ENCODE assay signal across 8 mouse cellular contexts in genomic region chr1:88287697-88287980, GRCm38 (mm10). TPM values are rescaled to one million over a fixed set of nuclear protein-coding genes. Genes with fewer than 3 reads are reported as not detected.
DNase-seq lines count a peak whose midpoint lies in the region; ATAC-seq and TF ChIP-seq lines count a peak whose summit lies in the region.

No protein-coding gene starts in this region.

- DNase-seq in heart, adult 11 months, result peak; percentile 93
- no peak for DNase-seq in heart, embryonic 10.5 days (ENCODE audit: low spot score)
- peak; percentile 88 for DNase-seq in urinary bladder, postnatal 25 days (ENCODE audit: low spot score)
- DNase-seq in urinary bladder, postnatal 10 days (ENCODE audit: low spot score), result no peak
- peak; percentile 42 for DNase-seq in embryo, embryonic 11.5 days (ENCODE audit: low read depth, low spot score)
- DNase-seq in kidney, postnatal 0 days (ENCODE audit: low spot score), result peak; percentile 85
- DNase-seq in naive thymus-derived CD4-positive, alpha-beta T cell, adult 2 months (ENCODE audit: low read depth), result peak; percentile 80

- H3K27ac ChIP-seq in heart, embryonic 10.5 days, result no peak overlapping the region
- no peak overlapping the region for H3K27ac ChIP-seq in kidney, postnatal 0 days
- H3K27ac ChIP-seq in midbrain, embryonic 16.5 days (ENCODE audit: low read length), result no peak overlapping the region

- no peaks in the 10 kb centered on the region for H3K27me3 ChIP-seq in heart, embryonic 10.5 days (ENCODE audit: insufficient read depth, poor library complexity, severe bottlenecking)
- no peaks in the 10 kb centered on the region for H3K27me3 ChIP-seq in kidney, postnatal 0 days (ENCODE audit: insufficient read depth, low read length)
- no peaks in the 10 kb centered on the region for H3K27me3 ChIP-seq in midbrain, embryonic 16.5 days (ENCODE audit: control insufficient read depth, insufficient read depth, low read depth, low read length)

- no peak overlapping the region for H3K4me3 ChIP-seq in heart, embryonic 10.5 days
- no peak overlapping the region for H3K4me3 ChIP-seq in kidney, postnatal 0 days (replicated peaks; ENCODE audit: low read depth, low read length)
- no peak overlapping the region for H3K4me3 ChIP-seq in midbrain, embryonic 16.5 days (ENCODE audit: low read depth, low read length)

- no peaks in the 10 kb centered on the region for H3K4me1 ChIP-seq in heart, embryonic 10.5 days
- H3K4me1 ChIP-seq in kidney, postnatal 0 days (replicated peaks; ENCODE audit: insufficient read depth, low read length), result no peaks in the 10 kb centered on the region
- no peaks in the 10 kb centered on the region for H3K4me1 ChIP-seq in midbrain, embryonic 16.5 days (ENCODE audit: control insufficient read depth, insufficient read depth, low read length)

- no peak for ATAC-seq in kidney, postnatal 0 days (replicated peaks; ENCODE audit: low FRiP score, low read depth)
- no peak for ATAC-seq in midbrain, embryonic 16.5 days

- H3K9ac ChIP-seq in kidney, postnatal 0 days (ENCODE audit: low read depth, low read length), result no peak overlapping the region
- H3K9ac ChIP-seq in midbrain, embryonic 16.5 days (ENCODE audit: low read depth, low read length), result no peak overlapping the region

- peaks cover 83% of the 10 kb centered on the region for H3K9me3 ChIP-seq in heart, embryonic 10.5 days
- 0 out of 2 replicates have a peak, but pooled peaks cover 22% of the 10 kb centered on the region for H3K9me3 ChIP-seq in kidney, postnatal 0 days (replicated peaks; ENCODE audit: low read length)
- H3K9me3 ChIP-seq in midbrain, embryonic 16.5 days (replicated peaks; ENCODE audit: control insufficient read depth, low read length, poor library complexity, severe bottlenecking), result peaks cover 57% of the 10 kb centered on the region

- 27% methylated on average over 5 of the region's 5 CpGs for WGBS in heart, embryonic 10.5 days
- WGBS in kidney, postnatal 0 days, result 36% methylated on average over 5 of the region's 5 CpGs
- WGBS in midbrain, embryonic 16.5 days, result 36% methylated on average over 5 of the region's 5 CpGs

- peak; percentile 97 for TF ChIP-seq CTCF in kidney, postnatal 0 days (IDR thresholded peaks at IDR 0.05; ENCODE audit: low read depth)

- no peaks in the 10 kb centered on the region for H3K36me3 ChIP-seq in heart, embryonic 10.5 days
- H3K36me3 ChIP-seq in kidney, postnatal 0 days (ENCODE audit: insufficient read depth, low read length), result no peaks in the 10 kb centered on the region
- no peaks in the 10 kb centered on the region for H3K36me3 ChIP-seq in midbrain, embryonic 16.5 days (ENCODE audit: control insufficient read depth, insufficient read depth, low read length)

- H3K4me2 ChIP-seq in kidney, postnatal 0 days (ENCODE audit: low read length), result no peak overlapping the region
- no peak overlapping the region for H3K4me2 ChIP-seq in midbrain, embryonic 16.5 days (ENCODE audit: low read length)

RNA-seq across cellular contexts. Expression of gene Trpm8, which starts 10.2 kb away (rescaled TPM):
- polyA plus RNA-seq in heart, embryonic 10.5 days (2016; fragmentation: Nextera tagmentation; extraction: Ambion mirVana), result 0.11 and 0.15 TPM in 2 replicates
- polyA plus RNA-seq in kidney, postnatal 0 days (2015; fragmentation: Nextera tagmentation; extraction: Ambion mirVana), result not detected in 2 replicates
- polyA plus RNA-seq in midbrain, embryonic 16.5 days (2015; fragmentation: Nextera tagmentation; extraction: Ambion mirVana), result 0.11 and 0.17 TPM in 2 replicates

RNA-seq across cellular contexts. Expression of gene Hjurp, which starts 10.2 kb away (rescaled TPM):
- polyA plus RNA-seq in heart, embryonic 10.5 days (2016; fragmentation: Nextera tagmentation; extraction: Ambion mirVana), result 143 and 155 TPM in 2 replicates
- 56.3 and 62.7 TPM in 2 replicates for polyA plus RNA-seq in kidney, postnatal 0 days (2015; fragmentation: Nextera tagmentation; extraction: Ambion mirVana)
- polyA plus RNA-seq in midbrain, embryonic 16.5 days (2015; fragmentation: Nextera tagmentation; extraction: Ambion mirVana), result 77.3 and 87.0 TPM in 2 replicates

Comparison
In these comparisons a context has a peak if more than half of its experiments do, and no peak if none do; other contexts are left out.
1. DNase-seq: peak in heart, adult 11 months (single experiment), urinary bladder, postnatal 25 days (single experiment), embryo, embryonic 11.5 days (single experiment), kidney, postnatal 0 days (single experiment) and naive thymus-derived CD4-positive, alpha-beta T cell, adult 2 months (single experiment); none in heart, embryonic 10.5 days (single experiment) and urinary bladder, postnatal 10 days (single experiment).